Mouse (Mus musculus) limb, embryonic 15.5 days (tissue): ENCODE measurements around the gene Hes6. TPM values are rescaled to one million over a fixed set of nuclear protein-coding genes. Genes with fewer than 3 reads are reported as not detected.
A peak's percentile ranks its signal among the peaks of the same experiment; 100 is the strongest.

ENCODE experiments used
- ATAC-seq: fragments of 200-750 bp; cut with Nextera tagmentation; 2 replicates; pipeline ENCODE4 v1.8.0; 2017; ENCODE audit warnings: low read depth, moderate TSS enrichment; ENCODE audit not compliant: insufficient number of reproducible peaks, low FRiP score, low TSS enrichment
- H3K27ac ChIP-seq: fragments of 300-500 bp; sonication (generic); 2 replicates; pipeline ENCODE4 v1.5.1; 2015; ENCODE audit warnings: moderate library complexity, mild to moderate bottlenecking, inconsistent platforms
- H3K27me3 ChIP-seq: fragments of 300-500 bp; sonication (generic); 2 replicates; pipeline ENCODE4 v1.6.1; 2015; ENCODE audit warnings: inconsistent platforms
- H3K36me3 ChIP-seq: fragments of 300-500 bp; sonication (generic); 2 replicates; pipeline ENCODE4 v1.6.1; 2015; ENCODE audit warnings: inconsistent platforms
- H3K4me1 ChIP-seq: fragments of 300-500 bp; sonication (generic); 2 replicates; pipeline ENCODE4 v1.6.1; 2015; ENCODE audit warnings: inconsistent platforms
- H3K4me2 ChIP-seq: fragments of 300-500 bp; sonication (generic); 2 replicates; pipeline ENCODE4 v1.6.1; 2015; ENCODE audit warnings: mild to moderate bottlenecking, inconsistent platforms
- H3K4me3 ChIP-seq: fragments of 300-500 bp; sonication (generic); 2 replicates; pipeline ENCODE4 v1.5.1; 2015; ENCODE audit warnings: mild to moderate bottlenecking, inconsistent platforms
- H3K9ac ChIP-seq: fragments of 300-500 bp; sonication (generic); 2 replicates; pipeline ENCODE4 v1.6.1; 2015; ENCODE audit warnings: inconsistent platforms
- H3K9me3 ChIP-seq: fragments of 300-500 bp; sonication (generic); 2 replicates; pipeline ENCODE4 v1.6.1; 2016; ENCODE audit warnings: inconsistent platforms
- WGBS: fragments of 180-500 bp; shearing (Covaris S2); methylation state at CpG from one replicate; pipeline ENCODE4 v1.1.7; 2015; 5-methylcytosine and 5-hydroxymethylcytosine counted together
- polyA plus RNA-seq: library from polyadenylated mRNA; unstranded; fragments of >200 nt; fragmentation: Nextera tagmentation; extraction: Ambion mirVana; gene quantifications from 2 replicates; pipeline ENCODE4 v1.2.1, GENCODE M21; 2015

The Hes6 gene
- polyA plus RNA-seq, 1 experiment from 2014 or later: 73.6 TPM

GRCm38 (mm10) chr1:91381091-91381471, 32.8 kb downstream of the Hes6 start:
- H3K27ac ChIP-seq: no peak overlapping the region
- no peaks in the 10 kb centered on the region for H3K27me3 ChIP-seq
- no peak for ATAC-seq
- H3K4me2 ChIP-seq: no peak overlapping the region
- no peaks in the 10 kb centered on the region for H3K9me3 ChIP-seq
- 88% methylated on average over 4 of the region's 4 CpGs for WGBS
- H3K9ac ChIP-seq: no peak overlapping the region
- H3K4me1 ChIP-seq: no peaks in the 10 kb centered on the region
- no peak overlapping the region for H3K4me3 ChIP-seq
- peaks cover 92% of the 10 kb centered on the region for H3K36me3 ChIP-seq

- ATAC-seq: no peak
- Histone ChIP-seq H3K27ac (no peak overlapping the region), H3K4me3 (no peak overlapping the region), H3K9ac (no peak overlapping the region), H3K36me3 (peaks cover 94% of the 10 kb centered on the region), H3K27me3 (no peaks in the 10 kb centered on the region), H3K9me3 (no peaks in the 10 kb centered on the region), H3K4me2 (no peak overlapping the region), H3K4me1 (no peaks in the 10 kb centered on the region)
- 61% methylated on average over 7 of the region's 7 CpGs for WGBS
These were observed 33.3 kb downstream of the Hes6 start for GRCm38 (mm10) chr1:91380453-91381090.

GRCm38 (mm10) chr1:91373414-91373835, 40.4 kb downstream of the Hes6 start:
- no peaks in the 10 kb centered on the region for H3K4me1 ChIP-seq
- ATAC-seq: no peak
- H3K9ac ChIP-seq: no peak overlapping the region
- no peaks in the 10 kb centered on the region for H3K27me3 ChIP-seq
- H3K9me3 ChIP-seq: no peaks in the 10 kb centered on the region
- H3K4me2 ChIP-seq: no peak overlapping the region
- no peak overlapping the region for H3K27ac ChIP-seq
- peaks cover 86% of the 10 kb centered on the region for H3K36me3 ChIP-seq
- WGBS: 91% methylated on average over 6 of the region's 6 CpGs
- H3K4me3 ChIP-seq: no peak overlapping the region

DNA sequence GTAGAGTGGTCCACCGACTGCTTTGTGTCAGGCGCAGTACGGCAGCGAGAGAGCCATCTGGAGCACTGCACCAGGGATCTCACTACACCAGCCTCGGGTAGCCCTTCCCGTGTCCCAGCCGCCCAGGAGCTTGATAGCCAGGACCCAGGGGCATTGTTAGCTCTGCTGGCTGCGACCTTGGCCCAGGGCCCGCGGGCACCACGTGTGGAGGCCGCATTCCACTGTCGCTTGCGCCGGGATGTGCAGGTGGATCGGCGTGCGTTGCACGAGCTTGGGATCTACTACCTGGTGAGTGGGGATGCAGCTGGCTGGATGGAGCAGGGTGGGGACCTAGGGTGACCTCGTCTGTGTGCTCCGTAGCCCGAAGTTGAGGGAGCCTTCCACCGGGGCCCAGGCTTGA, 43.8 kb downstream of the Hes6 start:
- peaks cover 52% of the 10 kb centered on the region for H3K36me3 ChIP-seq
- H3K4me3 ChIP-seq: no peak overlapping the region
- H3K27ac ChIP-seq: no peak overlapping the region
- H3K9ac ChIP-seq: no peak overlapping the region
- no peak overlapping the region for H3K4me2 ChIP-seq
- peaks cover 17% of the 10 kb centered on the region for H3K4me1 ChIP-seq
- no peak for ATAC-seq
- no peaks in the 10 kb centered on the region for H3K9me3 ChIP-seq
- WGBS: 82% methylated on average over 23 of the region's 23 CpGs
- H3K27me3 ChIP-seq: 0 out of 2 replicates have a peak, but pooled peaks cover 6% of the 10 kb centered on the region

GRCm38 (mm10) chr1:91369408-91369807, 44.4 kb downstream of the Hes6 start:
- H3K36me3 ChIP-seq: peaks cover 46% of the 10 kb centered on the region
- 55% methylated on average over 4 of the region's 4 CpGs for WGBS

DNA sequence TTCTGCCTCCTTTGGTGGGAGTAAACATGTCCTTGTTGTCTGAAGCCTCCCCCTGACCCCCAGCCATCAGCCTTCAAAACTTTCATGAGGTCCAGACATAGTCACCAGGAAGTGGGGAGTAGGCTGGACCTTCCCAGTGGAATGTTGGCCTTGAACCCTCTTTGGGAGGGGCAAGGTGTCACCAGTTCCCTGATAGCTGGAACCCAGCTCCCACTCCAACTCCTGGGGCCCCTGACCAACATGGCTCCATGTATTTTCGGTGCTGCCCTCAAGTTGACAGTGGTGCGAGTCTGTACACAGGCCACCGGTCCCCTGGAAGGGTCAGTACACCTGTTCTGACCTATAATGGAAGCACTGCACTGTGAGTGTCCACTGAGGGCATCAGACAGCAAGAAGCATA, 46.5 kb downstream of the Hes6 start:
- peaks cover 25% of the 10 kb centered on the region for H3K36me3 ChIP-seq
- WGBS: 98% methylated on average over 3 of the region's 3 CpGs
- H3K27me3 ChIP-seq: 0 out of 2 replicates have a peak, but pooled peaks cover 6% of the 10 kb centered on the region
- H3K4me1 ChIP-seq: peaks cover 17% of the 10 kb centered on the region
- H3K27ac ChIP-seq: no peak overlapping the region
- no peak overlapping the region for H3K9ac ChIP-seq
- no peak overlapping the region for H3K4me3 ChIP-seq
- no peak for ATAC-seq
- H3K4me2 ChIP-seq: 0 out of 2 replicates have a peak overlapping the region, but pooled peaks have one; percentile 96
- H3K9me3 ChIP-seq: no peaks in the 10 kb centered on the region

More at GRCm38 (mm10) chr1:91369408-91369807, 44.4 kb downstream of the Hes6 start:
- Histone ChIP-seq H3K27me3 (0 out of 2 replicates have a peak, but pooled peaks cover 6% of the 10 kb centered on the region), H3K4me3 (no peak overlapping the region), H3K9me3 (no peaks in the 10 kb centered on the region), H3K27ac (no peak overlapping the region), H3K9ac (no peak overlapping the region), H3K4me1 (peaks cover 17% of the 10 kb centered on the region), H3K4me2 (no peak overlapping the region)
- no peak for ATAC-seq

- Histone ChIP-seq H3K4me1 (peaks cover 17% of the 10 kb centered on the region), H3K9ac (peak within 1 kb of the TSS; percentile 48), H3K9me3 (no peaks in the 10 kb centered on the region), H3K27ac (peak within 1 kb of the TSS; percentile 50; the same call in 1 of the 2 replicates), H3K4me2 (peak within 1 kb of the TSS; percentile 96), H3K27me3 (0 out of 2 replicates have a peak, but pooled peaks cover 6% of the 10 kb centered on the region), H3K36me3 (peaks cover 16% of the 10 kb centered on the region), H3K4me3 (peak within 1 kb of the TSS; percentile 48)
- ATAC-seq: no peak
- WGBS: under 1% methylated on average over 65 of the region's 68 CpGs
These were observed 47.4 kb downstream of the Hes6 start, which contains the start of gene Erfe for GRCm38 (mm10) chr1:91366215-91367108. TSS of gene Erfe (plus strand) at chr1:91366430.

- WGBS: 35% methylated on average over 8 of the region's 8 CpGs
- Histone ChIP-seq H3K4me3 (peak overlapping the region; percentile 48), H3K4me2 (peak overlapping the region; percentile 96), H3K27me3 (0 out of 2 replicates have a peak, but pooled peaks cover 6% of the 10 kb centered on the region), H3K36me3 (peaks cover 10% of the 10 kb centered on the region), H3K9ac (peak overlapping the region; percentile 48; the same call in 1 of the 2 replicates), H3K4me1 (peaks cover 17% of the 10 kb centered on the region), H3K27ac (no peak overlapping the region), H3K9me3 (no peaks in the 10 kb centered on the region)
- ATAC-seq: no peak
These were observed 48.0 kb downstream of the Hes6 start for GRCm38 (mm10) chr1:91365816-91366214.

DNA sequence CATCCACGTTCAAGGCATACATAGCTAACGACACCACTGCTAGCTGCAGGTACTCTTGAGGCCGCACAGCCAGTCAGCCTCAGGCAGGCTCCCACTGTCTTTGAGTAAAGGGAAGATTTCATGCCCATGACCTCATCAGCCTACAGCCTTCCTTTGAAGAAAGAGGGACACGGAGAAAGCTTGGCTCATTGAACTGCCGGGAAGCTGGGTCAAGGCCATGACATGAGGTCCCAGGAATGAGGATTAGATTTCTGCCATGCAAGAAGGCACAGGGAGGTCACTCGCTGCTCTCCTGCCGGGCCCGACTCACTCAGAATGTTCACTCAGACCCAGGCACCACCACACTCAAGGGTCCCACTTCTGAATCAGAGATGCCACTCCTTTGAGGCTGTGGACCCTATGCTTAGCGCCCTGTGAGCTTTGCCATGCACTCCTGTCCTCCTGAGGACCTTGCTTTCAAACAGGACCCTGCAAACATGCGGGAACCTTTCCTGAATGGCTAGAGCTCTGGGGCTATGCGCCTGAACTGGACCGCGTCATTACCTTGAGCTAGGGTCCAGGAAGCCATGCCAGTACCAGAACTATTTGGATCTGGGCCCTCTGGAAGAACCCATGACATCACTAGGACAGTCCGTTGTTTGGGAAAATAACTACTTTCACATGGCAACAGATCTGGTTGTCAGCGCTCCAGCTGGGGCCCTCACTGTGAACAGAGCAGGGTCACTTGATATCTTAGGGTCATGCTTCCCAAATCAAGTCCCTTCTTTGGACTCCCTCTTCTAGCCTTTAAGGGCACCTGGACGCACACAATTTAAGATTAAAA, 48.8 kb downstream of the Hes6 start:
- Histone ChIP-seq H3K4me2 (no peak overlapping the region), H3K4me3 (no peak overlapping the region), H3K27me3 (0 out of 2 replicates have a peak, but pooled peaks cover 6% of the 10 kb centered on the region), H3K4me1 (peaks cover 17% of the 10 kb centered on the region), H3K27ac (no peak overlapping the region), H3K9me3 (no peaks in the 10 kb centered on the region), H3K36me3 (peaks cover 2% of the 10 kb centered on the region), H3K9ac (no peak overlapping the region)
- no peak for ATAC-seq
- 92% methylated on average over 16 of the region's 16 CpGs for WGBS

DNA sequence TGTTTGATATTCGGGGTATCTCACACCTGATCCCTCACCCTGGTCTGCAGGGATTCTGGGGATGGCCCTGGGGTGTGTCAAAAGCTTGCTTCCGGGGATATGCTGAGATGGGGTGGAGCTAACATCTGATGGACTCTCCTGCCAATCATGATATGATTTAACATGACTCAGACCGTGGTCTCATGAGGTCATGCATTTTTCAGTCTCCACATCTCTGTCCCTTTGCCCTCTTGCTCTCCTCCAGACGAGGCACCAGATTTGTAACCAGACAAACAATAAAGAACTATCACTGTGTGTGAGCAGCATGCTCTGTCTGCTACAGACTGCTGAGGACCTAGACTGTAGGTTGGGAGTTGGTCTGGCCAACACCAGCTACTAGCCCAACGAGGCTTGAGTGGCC, 51.7 kb downstream of the Hes6 start:
- 76% methylated on average over 5 of the region's 5 CpGs for WGBS

More for the DNA sequence above, 51.7 kb downstream of the Hes6 start:
- Histone ChIP-seq H3K36me3 (no peaks in the 10 kb centered on the region), H3K4me1 (peaks cover 16% of the 10 kb centered on the region), H3K27me3 (0 out of 2 replicates have a peak, but pooled peaks cover 6% of the 10 kb centered on the region), H3K9ac (no peak overlapping the region), H3K4me3 (no peak overlapping the region), H3K4me2 (no peak overlapping the region), H3K9me3 (no peaks in the 10 kb centered on the region), H3K27ac (no peak overlapping the region)
- ATAC-seq: no peak
